Mouse (Mus musculus) olfactory bulb, adult 2 months (tissue): ENCODE data around the gene Trmt2b.

Experiments
- CTCF ChIP-seq: fragments of 200-500 bp; IDR thresholded peaks from 2 replicates; pipeline ENCODE4 v1.5.1; 2012; ENCODE audit warnings: low read depth, mild to moderate bottlenecking, low read length, moderate library complexity; ENCODE audit not compliant: insufficient read depth
- POLR2A ChIP-seq: fragments of 200-500 bp; IDR thresholded peaks from 2 replicates; pipeline ENCODE4 v1.6.1; 2012; ENCODE audit warnings: mild to moderate bottlenecking, low read depth, low read length, moderate library complexity; ENCODE audit not compliant: insufficient read depth

GRCm38 (mm10) chrX:134233048-134233447, 43.7 kb downstream of the Trmt2b start:
- no peak for TF ChIP-seq CTCF
- TF ChIP-seq POLR2A: no peak
